Mouse (Mus musculus): ENCODE measurements around the gene 4632433K11Rik.
"Not testable (repeated sequence)": the region's sequence is repeated elsewhere in the genome, so short reads cannot be mapped to it uniquely, and the experiment has no call there.

4632433K11Rik gene

GRCm38 (mm10) chr7:5033818-5034217 is at the start of gene 4632433K11Rik:
4632433K11Rik (plus strand) TSS chr7:5034118.
- DNase-seq (ENCODE audit: low spot score in 2 of 2) = no peak

- DNase-seq (ENCODE audit: low spot score in 2 of 2) = no peak
Measured at GRCm38 (mm10) chr7:4988250-4988649, 45.7 kb upstream of the 4632433K11Rik start.

GRCm38 (mm10) chr7:4993347-4993998 is 40.4 kb upstream of the 4632433K11Rik start:
- no peak for DNase-seq (ENCODE audit: low spot score in 2 of 2)

GRCm38 (mm10) chr7:4993999-4994788 is 39.7 kb upstream of the 4632433K11Rik start:
- no peak for DNase-seq (ENCODE audit: low spot score in 2 of 2)

GRCm38 (mm10) chr7:4995268-4996002 is 38.5 kb upstream of the 4632433K11Rik start:
- no peak for DNase-seq (ENCODE audit: low spot score in 2 of 2)

GRCm38 (mm10) chr7:4996003-4996895 is 37.7 kb upstream of the 4632433K11Rik start, which contains the start of gene Zfp579:
Zfp579 (minus strand) TSS chr7:4996158.
- peak; percentile 95 to 97 for DNase-seq (ENCODE audit: low spot score in 2 of 2)

GRCm38 (mm10) chr7:4996934-4997333 is 37.0 kb upstream of the 4632433K11Rik start:
- no peak for DNase-seq (ENCODE audit: low spot score in 2 of 2)

GRCm38 (mm10) chr7:4999876-5000275 is 34.0 kb upstream of the 4632433K11Rik start:
- DNase-seq (ENCODE audit: low spot score in 2 of 2) = no peak

- not testable (repeated sequence) for DNase-seq (ENCODE audit: low spot score in 2 of 2)
Measured at GRCm38 (mm10) chr7:5002876-5003275, 31.0 kb upstream of the 4632433K11Rik start.

- DNase-seq (ENCODE audit: low spot score in 2 of 2) = no peak
Measured at GRCm38 (mm10) chr7:5008229-5008628, 25.7 kb upstream of the 4632433K11Rik start.

GRCm38 (mm10) chr7:5012681-5013513 is 21.0 kb upstream of the 4632433K11Rik start:
- DNase-seq (ENCODE audit: low spot score in 2 of 2) = peak in 1 of 2 experiments; percentile 42

- DNase-seq (ENCODE audit: low spot score in 2 of 2) = peak; percentile 97
Measured at GRCm38 (mm10) chr7:5014251-5015117, 19.4 kb upstream of the 4632433K11Rik start, which contains the start of the genes Zfp524 and Fiz1. Zfp524 (plus strand) TSS chr7:5014415. Fiz1 (minus strand) TSS chr7:5014697.

- peak; percentile 95 for DNase-seq (ENCODE audit: low spot score in 2 of 2)
Measured at GRCm38 (mm10) chr7:5015118-5016001, 18.6 kb upstream of the 4632433K11Rik start, which contains the start of gene Gm44973. Gm44973 (plus strand) TSS chr7:5015496.

- no peak for DNase-seq (ENCODE audit: low spot score in 2 of 2)
Measured at GRCm38 (mm10) chr7:5016057-5016456, 17.9 kb upstream of the 4632433K11Rik start.

GRCm38 (mm10) chr7:5016920-5017319 is 17.0 kb upstream of the 4632433K11Rik start:
- DNase-seq (ENCODE audit: low spot score in 2 of 2) = no peak

GRCm38 (mm10) chr7:5017352-5017751 is 16.6 kb upstream of the 4632433K11Rik start:
- DNase-seq (ENCODE audit: low spot score in 2 of 2) = peak in 1 of 2 experiments; percentile 52

- DNase-seq (ENCODE audit: low spot score in 2 of 2) = peak in 1 of 2 experiments; percentile 38
Measured at GRCm38 (mm10) chr7:5017931-5018330, 16.0 kb upstream of the 4632433K11Rik start.

- not testable (repeated sequence) for DNase-seq (ENCODE audit: low spot score in 2 of 2)
Measured at GRCm38 (mm10) chr7:5019576-5019975, 14.3 kb upstream of the 4632433K11Rik start.
